Mouse (Mus musculus) ES-CJ7 (cell line): Measurements from ENCODE around the gene Atp6v1a.

ENCODE experiments used
- DNase-seq: peaks from one replicate; pipeline ENCODE4 v3.0.0; 2011; ENCODE audit warnings: low read depth, low spot score

The Atp6v1a gene

DNA sequence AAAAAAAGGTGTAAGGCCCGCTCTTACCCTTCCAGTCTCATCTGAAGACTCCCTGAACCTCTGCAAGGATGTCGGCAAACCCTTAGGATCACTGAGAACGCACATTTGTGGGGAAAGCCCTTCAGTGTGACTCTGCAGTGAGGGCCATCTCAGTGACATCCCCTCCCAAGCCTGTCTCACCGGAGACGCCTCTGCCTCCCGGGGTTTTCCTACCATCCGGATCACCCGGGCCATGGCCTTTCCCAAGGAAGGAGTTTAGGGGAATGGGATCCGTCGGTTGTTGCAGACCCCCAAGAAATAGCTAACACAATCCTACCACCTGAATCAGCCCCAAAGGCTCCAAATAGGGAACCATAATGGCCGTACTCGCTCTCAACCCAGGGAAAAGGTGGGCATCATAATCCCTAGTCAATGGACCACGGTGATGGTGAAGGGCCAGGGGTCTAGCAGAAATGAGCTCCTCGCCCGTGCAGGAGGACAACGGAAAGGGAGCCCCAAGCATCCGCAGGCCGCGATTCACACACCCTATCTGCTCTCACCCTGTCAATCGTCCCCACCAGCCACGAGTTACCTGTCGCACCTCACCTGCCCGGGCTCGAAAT lies 1.0 kb downstream of the Atp6v1a start:
- peak; percentile 10 for DNase-seq

DNA sequence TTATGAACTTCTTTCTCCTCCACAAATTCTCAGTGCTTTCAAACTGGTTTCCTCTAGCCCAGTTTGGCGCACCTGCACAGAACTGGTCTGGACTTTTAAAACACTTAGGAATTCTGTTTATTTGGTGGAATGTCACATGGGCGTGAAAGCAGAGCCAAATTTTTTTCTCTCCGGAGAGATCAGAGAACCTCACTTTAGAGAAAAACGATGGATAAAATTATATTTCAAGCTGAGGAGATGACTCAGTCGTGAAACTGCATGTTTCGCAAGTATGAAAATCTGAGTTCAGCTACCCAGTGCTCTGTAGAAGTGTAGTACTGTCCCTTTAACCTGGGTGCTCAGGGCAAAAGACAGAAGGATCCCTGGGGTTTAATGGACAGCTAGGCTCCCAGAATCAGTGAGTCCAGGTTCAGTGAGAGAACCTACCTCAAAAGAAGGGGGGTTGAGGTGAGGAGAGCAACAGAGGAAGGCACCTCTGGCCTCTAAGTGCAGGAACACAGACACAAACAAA lies 2.9 kb downstream of the Atp6v1a start:
- DNase-seq: no peak

DNA sequence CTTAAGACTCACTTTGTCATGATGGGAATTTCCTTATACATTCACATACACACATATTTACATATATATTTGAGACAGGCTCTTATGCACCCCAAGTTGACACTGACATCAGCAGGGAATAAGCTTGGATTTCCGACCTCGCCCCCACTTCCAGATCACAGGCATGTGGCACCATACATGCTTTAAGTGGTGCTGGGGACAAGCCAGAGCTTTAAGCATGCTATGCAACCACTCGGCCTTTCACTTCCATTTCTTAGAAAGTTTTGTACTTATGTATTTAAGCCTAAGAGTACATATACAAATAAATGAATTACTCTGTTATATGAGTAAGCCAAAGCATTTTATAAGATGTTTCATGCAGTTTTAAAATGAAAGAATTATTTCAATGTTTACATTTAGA lies 6.3 kb downstream of the Atp6v1a start:
- no peak for DNase-seq

DNA sequence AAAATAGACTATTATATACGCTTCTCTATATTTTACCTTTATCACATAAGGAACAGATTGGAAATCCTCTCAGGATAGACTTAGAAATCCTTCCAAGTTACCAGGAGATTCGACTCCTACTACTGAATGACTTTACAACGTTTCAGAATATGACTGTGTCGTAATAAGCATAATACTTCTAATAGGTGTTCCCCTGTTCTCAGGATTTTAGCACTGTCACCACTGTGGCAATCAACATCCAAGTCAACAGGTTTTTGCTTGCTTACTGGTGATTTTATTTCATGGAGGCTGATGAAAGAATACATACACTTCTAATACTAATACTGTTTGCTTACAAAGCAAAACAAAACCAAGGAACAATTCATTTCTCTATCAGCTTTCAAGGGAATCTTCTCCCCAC lies 7.2 kb downstream of the Atp6v1a start:
- no peak for DNase-seq

DNA sequence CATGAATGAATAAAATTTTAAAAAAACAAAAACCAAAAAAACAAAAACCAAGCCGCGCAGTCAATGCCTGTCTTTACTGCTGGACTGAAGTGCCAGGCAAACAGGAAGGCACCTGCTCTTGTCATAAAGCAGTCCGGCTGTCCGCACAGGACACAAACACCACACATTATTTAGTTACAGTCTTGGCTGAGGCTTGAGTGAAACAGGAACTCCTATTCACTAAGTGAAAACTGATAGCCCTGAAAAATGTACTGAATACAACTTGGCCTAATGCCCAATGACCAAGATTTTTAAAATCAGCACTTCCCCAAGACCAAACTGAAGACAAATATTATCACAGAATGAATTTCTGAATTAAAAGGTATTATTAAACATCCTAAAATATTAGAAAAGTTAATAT lies 13.1 kb downstream of the Atp6v1a start:
- no peak for DNase-seq

DNA sequence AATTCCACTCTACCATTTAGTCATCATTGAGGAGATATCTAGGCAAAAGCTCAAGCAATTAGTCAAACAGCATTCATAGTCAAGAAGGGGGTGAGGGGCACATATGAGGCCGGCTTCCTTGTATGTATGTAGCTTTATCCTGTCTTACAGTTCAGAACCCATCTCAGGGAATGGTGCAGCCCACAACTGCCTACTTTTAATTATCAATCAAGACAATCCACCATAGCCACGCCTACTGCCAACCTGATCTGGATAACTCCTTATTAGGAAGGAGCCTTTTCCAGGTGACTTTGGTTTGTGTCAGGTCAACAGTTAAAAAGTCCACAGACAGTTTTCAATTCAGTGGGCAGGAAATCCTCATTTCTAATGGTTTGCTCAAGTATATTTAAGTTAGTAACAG lies 14.1 kb downstream of the Atp6v1a start:
- DNase-seq: no peak

DNA sequence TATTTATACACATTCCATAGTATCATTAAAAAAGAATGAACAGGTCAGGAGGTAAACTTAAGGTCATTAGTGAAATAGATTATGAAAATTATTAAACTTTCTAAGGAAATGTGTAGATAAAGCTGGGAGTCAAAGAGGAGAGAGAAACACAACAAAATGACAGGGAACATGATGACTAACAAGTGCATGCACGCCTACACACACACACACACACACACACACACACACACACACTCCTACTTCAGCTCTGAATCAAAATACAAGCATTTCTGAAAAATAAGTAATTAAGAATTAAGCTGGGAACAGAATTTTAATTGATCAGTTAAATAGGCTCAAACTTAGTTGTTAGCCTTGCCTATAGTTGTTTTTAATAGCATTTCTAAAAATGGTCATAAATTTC lies 14.8 kb downstream of the Atp6v1a start:
- no peak for DNase-seq

DNA sequence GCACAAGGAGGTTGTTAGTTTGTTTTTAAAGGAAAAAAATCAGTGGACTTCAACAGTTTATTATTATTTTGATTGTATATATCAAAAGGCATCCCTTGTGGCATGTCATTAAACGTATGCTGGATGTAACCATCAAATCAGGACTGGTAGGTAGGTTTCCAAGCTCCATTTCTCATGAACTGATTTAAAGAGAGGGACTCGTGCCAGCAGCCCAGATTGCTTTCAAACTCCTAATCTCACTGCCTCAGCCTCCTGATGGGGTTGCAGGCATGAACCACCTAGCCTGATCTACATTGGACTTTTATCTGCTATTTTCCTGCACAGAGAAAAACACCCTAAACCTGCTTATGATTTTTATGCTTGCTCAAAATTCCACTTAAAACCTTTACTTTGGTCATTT lies 15.7 kb downstream of the Atp6v1a start:
- DNase-seq: no peak

DNA sequence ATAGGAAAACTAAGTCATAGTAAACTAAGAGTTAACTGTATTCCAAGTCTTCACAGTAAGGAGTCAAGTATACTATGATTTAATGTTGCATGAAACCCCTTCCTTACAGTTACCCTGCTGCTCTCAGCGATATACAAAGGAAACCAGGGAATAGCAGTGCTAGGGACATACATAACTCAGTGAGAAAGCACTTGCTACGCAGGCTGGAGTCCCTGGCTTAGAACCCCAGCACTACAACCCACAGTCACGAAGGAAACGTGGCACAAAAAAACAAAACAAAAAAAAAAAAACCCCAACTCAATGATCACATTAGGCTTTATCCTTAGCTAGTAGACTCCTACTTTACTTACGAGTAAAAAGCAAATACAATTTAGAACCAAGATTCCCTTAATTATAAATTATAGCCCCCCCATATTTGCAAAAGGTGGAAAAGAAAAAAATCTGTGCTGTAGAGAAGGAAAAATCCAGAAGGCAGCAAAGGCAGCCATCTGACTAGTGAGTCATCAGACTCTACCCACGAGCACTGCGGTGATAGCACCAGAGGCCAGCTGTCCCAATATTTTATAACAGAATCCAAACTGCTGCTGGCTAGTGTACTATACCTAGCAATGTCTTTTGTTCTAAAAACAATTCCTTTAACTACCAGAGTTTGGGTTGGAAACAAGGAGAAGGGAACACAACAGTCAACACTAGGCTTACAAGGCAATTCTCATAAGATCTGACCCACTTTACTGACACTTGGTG lies 16.4 kb downstream of the Atp6v1a start:
- DNase-seq: no peak

DNA sequence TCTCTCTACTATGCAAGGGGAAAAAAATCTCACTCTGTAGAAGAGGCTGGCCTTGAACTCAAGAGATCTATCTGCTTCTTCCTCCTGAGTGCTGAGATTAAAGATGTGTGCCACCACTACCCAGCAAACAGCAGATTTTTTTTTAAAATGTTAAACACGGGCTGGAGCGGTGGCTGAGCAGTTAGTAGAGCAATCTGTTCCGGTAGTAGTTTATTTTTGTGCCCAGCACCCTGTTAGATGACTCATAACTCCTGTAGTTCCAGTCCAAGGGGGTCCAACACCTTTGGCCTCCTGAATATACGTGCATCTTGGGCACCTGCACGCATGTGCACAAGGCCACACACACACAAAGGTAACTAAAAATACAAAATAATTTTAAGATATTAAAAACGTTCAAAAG lies 16.9 kb downstream of the Atp6v1a start:
- DNase-seq: no peak

DNA sequence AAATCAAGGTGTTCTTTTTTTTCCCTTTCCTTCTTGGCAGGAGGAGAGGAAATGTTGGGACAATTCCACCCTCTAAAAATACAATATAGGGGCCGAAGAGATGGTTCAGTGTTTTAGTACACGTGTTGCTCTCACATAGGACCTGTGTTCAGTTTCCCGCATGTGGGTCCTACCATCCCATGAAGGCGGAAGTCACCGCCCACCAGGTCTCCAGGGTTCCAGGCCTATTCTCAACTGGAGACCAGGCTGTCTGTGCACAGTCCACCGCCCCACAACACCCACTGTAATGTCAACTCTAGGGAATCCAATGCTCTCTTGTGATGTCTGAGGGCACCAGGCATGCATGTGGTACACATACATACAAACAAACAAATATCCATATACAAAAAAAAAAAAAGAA lies 17.4 kb downstream of the Atp6v1a start:
- no peak for DNase-seq

DNA sequence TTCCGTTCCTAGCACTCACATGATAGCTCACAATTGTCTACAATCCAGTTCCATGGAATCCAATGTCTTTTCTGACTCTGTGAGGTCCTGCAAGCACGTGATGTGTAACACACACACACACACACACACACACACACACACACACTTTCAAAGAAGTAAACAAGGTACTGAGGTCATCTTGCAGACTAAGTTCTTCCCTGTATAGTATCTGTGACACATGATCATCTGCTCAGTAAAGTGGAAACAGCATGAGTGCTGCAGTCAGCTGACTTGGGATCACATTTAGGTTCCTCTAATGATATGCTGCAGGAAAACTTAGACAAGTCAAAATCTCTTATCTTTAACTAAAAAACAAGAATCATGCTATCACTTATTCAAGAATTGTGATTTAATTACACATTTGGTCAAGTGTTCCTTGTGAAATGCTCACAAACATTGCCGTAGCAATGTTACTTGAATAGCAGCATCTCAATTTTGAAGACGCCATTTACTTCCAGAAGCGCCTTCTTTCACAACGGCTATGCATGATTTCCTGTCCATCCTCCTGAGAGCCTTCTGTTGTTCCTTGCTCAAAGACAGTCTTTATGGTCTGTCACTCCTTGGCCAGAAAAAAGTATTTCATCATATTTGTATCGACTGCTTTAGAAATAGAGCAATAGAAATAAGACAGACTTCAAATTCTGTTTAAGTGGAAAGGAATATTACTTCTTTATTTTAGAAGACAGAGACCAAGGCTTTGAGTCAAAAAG lies 19.6 kb downstream of the Atp6v1a start:
- DNase-seq: no peak

DNA sequence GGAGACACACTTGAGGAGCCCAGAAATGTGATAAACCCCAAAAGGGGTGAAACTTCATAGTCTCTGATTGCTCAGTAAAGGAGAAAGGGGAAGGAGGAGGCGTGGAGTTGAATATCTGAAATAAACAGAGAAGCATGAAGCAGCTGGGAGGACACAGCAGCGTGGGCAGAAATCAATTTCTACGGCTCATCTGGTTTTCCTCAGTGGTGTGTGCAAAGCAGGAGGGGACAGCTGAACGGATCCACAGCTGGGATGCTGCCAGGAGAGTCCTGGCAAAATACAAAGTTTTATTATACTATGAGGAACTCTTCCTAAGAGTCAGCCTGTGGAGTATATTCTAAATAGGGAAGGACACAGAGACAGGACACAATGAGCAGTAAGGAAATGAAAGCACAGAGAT lies 30.5 kb downstream of the Atp6v1a start:
- no peak for DNase-seq

DNA sequence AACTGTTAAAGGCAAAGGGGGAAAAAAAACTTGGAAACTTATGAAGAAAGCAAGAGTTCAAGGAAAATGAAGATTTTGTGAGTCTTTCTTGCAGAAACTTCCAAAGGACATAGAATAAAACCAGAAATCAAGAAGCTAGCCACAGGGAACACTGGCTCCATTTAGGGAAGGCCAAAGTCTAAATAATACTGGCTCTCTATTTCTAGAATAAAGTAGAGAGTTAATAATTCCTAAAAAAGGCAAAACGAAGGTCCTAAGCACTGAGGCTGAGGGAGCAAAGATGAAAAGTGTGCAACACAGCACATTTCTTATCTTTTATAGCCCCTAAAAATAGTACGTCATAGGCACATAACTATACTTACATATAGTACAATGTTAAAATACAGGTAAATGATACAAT lies 34.3 kb downstream of the Atp6v1a start:
- no peak for DNase-seq

DNA sequence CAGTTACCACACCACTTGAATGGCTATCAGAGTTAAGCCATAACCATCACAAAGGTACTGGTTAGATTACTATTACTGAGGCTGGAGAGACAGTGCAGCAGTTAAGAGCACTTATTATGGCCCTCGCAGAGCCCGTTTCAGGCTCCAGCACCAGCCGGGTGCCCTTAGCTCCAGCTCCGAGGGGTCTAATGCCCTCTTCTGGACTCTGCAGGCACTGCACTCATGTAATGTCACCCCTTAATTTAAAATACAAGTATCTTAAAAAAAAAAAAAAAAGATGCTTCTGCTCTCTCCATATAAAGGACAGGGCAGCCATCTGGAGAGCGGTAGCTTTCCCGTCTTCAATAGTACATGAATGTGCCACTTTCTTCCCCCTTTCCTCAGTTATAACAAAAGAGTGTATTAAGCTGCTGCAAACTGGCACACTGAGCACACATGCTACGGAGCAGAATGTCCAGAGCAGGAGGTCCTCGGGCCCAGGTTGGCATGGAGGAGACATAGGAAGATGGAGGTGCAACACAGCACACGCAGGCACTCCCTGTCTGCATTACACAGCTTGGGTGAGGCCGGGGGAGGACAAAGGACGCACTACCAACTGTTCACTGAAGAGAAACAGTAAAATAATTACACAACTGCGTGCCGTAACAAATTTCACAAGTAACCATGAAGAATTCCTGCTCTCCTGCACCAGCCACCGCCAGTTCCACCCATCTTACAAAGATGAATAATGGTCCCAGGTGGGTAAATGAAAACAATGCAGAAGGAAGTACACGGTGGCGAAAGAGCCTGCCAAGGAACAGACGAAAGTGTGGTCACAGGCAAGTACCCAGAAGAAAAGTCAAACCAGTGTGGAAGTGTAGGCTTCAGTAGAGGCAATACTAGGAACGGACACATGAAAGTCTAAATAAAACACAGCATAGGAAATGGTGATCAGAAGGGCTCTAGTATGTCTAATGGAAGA lies 35.4 kb downstream of the Atp6v1a start:
- DNase-seq: peak; percentile 50

DNA sequence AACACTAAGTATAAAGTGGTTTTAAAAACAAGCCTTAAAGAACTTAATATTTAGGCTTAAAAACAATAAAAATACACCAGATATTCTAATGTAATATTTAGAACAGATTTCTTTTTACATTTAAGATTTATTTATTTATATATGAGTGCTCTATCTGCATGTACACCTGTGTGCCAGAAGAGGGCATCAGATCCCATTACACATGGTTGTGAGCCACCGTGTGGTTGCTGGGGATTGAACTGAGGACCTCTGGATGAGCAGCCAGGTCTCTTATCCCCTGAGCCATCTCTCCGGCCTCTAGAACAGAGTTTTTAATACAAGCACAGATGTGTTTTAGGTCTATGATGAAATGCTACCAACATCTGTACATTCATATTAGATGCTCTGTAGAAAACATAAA lies 36.6 kb downstream of the Atp6v1a start:
- peak; percentile 51 for DNase-seq

DNA sequence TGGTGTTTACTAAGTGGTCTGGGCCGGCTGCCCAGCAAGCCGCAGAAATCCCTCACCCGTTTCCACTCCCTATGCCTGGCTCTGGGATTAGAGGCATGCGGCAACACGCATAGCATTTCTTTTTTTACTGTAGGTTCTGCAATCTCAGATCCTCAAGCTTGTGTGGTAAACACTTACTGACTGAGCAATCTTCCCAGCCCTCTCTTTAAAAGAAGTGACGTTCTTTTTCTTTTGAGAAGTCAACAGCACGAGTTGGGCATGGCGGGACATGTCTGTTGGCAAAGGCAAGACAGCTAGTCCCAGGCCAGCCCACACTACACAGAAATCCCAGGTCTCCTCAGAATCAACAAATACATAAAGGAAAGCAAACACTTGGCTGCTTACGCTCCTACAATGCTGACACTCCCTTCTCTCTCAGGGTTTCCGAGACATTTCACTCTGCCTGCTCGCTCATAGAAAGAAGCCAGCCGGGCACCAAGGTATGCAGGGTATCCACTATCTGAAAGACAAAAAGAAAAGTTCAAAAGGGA lies 38.3 kb downstream of the Atp6v1a start:
- no peak for DNase-seq

DNA sequence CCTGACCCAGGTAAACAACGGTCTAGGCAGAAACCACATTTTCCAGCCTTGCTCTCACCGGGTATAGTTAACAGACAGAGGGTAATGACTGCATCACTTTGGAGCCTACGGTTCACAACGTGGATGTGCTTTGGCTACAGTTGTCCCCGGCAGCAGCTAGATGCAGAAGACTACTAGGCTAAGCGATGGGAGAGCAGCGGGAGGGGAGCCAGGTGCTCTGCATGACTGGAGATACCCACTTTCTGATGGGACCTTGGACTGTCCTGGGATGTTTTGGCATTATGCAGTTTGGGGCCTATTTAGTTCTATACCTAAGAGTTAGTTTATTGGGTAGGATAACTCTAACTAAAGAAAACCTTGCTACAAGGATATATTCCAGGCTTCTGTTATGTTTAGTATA lies 40.1 kb downstream of the Atp6v1a start:
- no peak for DNase-seq

DNA sequence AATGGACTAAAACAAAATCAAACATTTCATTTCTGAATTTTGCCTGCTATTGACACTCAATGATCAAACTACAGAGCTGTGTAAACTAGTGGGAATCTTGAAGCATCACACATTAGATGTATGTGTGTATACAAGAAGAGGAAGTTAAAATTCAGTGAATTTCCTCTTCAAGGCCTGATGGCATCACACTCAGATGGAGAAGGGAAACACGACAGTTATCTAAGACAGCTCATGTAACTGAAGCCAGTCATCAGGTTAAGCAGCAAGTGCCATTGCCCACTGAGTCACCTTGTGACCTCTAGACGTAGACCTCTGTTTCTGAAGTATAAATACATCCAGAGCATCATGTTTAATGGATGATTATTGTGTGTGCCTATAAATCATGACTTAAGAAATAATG lies 51.9 kb downstream of the Atp6v1a start:
- no peak for DNase-seq

DNA sequence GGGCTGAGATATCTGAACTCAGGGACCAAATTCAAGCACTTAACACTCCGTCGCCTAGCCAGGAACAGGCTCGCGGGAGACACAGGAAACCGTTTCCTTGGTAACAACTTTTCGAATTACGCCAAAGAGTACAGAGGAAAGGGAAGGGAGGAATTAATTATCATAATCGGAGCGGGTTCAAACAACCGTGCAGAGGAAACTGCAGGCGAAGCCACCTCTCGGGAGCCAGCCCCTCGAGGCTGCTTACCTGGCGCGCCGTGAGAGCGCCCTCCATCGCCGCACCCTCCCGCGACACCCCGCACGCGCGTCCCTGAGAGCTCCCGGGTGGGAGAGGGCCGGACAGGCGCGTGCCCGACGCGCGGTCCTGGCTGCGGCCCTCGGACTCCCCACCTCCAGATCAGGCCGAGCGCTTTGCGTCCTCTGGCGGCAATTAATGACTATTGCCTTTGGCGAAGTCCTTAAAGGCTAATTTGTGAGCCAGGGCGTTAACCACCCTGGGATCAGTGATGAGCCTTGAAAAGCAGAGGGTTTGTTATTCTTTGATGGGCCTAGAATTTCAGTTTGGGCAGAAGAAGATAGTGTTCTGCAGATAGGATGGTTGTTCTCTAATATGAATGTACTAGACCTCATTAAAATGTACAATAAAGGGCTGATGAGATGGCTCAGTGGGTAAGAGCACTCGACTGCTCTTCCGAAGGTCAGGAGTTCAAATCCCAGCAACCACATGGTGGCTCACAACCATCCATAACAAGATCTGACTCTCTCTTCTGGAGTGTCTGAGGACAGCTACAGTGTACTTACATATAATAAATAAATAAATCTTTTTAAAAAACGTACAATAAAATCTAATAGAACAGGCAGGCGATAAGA lies 76.2 kb downstream of the Atp6v1a start, which contains the start of gene Gramd1c:
Gramd1c (minus strand) TSS at position 321 of the 870 bp plus-strand sequence.
- DNase-seq: peak; percentile 85
